Mouse (Mus musculus): ENCODE measurements around the gene Ank2. TPM values are rescaled to one million over a fixed set of nuclear protein-coding genes. Genes with fewer than 3 reads are reported as not detected.

Gene Ank2
- polyA plus RNA-seq, 1 experiment = 4.6 TPM

GRCm38 (mm10) chr3:127300790-127301189 is 198.4 kb downstream of the Ank2 start:
- no peak overlapping the region for H3K4me3 ChIP-seq (ENCODE audit: control insufficient read depth, insufficient read depth, low read length)
- H3K27ac ChIP-seq (ENCODE audit: control insufficient read depth, insufficient read depth, low read length) = no peak overlapping the region
- H3K36me3 ChIP-seq (ENCODE audit: control insufficient read depth, insufficient read depth, low read length) = no peaks in the 10 kb centered on the region
- TF ChIP-seq CTCF (IDR thresholded peaks at IDR 0.05; ENCODE audit: borderline replicate concordance, control insufficient read depth, extremely low read depth, insufficient read depth, low read length, poor library complexity) (no peak), POLR2A (IDR thresholded peaks at IDR 0.05; ENCODE audit: control insufficient read depth, extremely low read depth, insufficient read depth, low read length, poor library complexity) (no peak)
- no peaks in the 10 kb centered on the region for H3K4me1 ChIP-seq (replicated peaks; ENCODE audit: control insufficient read depth, insufficient read depth, low read length)
- no peaks in the 10 kb centered on the region for H3K27me3 ChIP-seq (ENCODE audit: control insufficient read depth, insufficient read depth, low read length)
- no peak for DNase-seq

GRCm38 (mm10) chr3:127295921-127296320 is 203.2 kb downstream of the Ank2 start:
- WGBS = 79% methylated on average over 6 of the region's 6 CpGs
- no peaks in the 10 kb centered on the region for H3K36me3 ChIP-seq (ENCODE audit: control insufficient read depth, insufficient read depth, low read length)
- DNase-seq = no peak
- H3K4me3 ChIP-seq (ENCODE audit: control insufficient read depth, insufficient read depth, low read length) = no peak overlapping the region
- no peak for TF ChIP-seq CTCF (IDR thresholded peaks at IDR 0.05; ENCODE audit: borderline replicate concordance, control insufficient read depth, extremely low read depth, insufficient read depth, low read length, poor library complexity)
- no peak for TF ChIP-seq POLR2A (IDR thresholded peaks at IDR 0.05; ENCODE audit: control insufficient read depth, extremely low read depth, insufficient read depth, low read length, poor library complexity)
- no peak overlapping the region for H3K27ac ChIP-seq (ENCODE audit: control insufficient read depth, insufficient read depth, low read length)
- no peaks in the 10 kb centered on the region for H3K27me3 ChIP-seq (ENCODE audit: control insufficient read depth, insufficient read depth, low read length)
- H3K4me1 ChIP-seq (replicated peaks; ENCODE audit: control insufficient read depth, insufficient read depth, low read length) = no peaks in the 10 kb centered on the region

DNA sequence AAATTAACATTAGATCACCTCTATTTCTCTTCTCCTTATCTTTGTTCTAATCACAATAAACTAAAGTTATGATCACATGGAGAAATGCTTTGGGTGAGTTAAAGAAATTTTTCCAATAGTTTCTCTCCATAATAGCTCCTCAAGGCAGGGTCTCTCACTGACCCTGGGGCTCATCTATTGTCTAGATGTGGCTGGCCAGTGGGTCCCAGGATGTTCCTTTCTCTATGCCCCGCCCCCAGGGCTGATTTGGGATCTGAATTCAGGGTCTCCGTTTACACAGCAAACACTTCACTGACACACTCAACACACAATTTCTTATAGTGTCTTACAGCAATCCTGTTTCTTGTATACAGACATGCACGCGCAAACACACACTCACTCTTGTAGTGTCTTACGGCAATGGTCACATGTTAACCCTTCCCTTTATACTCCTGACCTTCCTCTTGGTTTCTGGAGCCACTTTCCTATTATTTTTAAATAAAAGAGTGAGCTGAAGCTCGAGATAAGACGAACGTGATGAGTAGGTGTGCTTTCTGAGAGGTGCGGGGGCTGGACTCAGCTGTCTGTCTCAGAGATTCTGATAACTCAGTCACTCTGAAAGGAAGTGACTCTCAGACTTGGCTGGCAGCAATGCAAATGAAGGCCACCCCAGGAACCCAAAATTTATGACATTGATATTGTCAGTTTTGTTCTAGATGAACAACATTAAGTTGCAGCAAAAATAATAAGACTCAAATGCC is 204.4 kb downstream of the Ank2 start:
- 86% methylated on average over 9 of the region's 9 CpGs for WGBS
- H3K27ac ChIP-seq (ENCODE audit: control insufficient read depth, insufficient read depth, low read length) = no peak overlapping the region
- no peaks in the 10 kb centered on the region for H3K4me1 ChIP-seq (replicated peaks; ENCODE audit: control insufficient read depth, insufficient read depth, low read length)
- no peak for DNase-seq
- no peak overlapping the region for H3K4me3 ChIP-seq (ENCODE audit: control insufficient read depth, insufficient read depth, low read length)
- H3K36me3 ChIP-seq (ENCODE audit: control insufficient read depth, insufficient read depth, low read length) = no peaks in the 10 kb centered on the region
- TF ChIP-seq POLR2A (IDR thresholded peaks at IDR 0.05; ENCODE audit: control insufficient read depth, extremely low read depth, insufficient read depth, low read length, poor library complexity) (no peak), CTCF (IDR thresholded peaks at IDR 0.05; ENCODE audit: borderline replicate concordance, control insufficient read depth, extremely low read depth, insufficient read depth, low read length, poor library complexity) (no peak)
- no peaks in the 10 kb centered on the region for H3K27me3 ChIP-seq (ENCODE audit: control insufficient read depth, insufficient read depth, low read length)

DNA sequence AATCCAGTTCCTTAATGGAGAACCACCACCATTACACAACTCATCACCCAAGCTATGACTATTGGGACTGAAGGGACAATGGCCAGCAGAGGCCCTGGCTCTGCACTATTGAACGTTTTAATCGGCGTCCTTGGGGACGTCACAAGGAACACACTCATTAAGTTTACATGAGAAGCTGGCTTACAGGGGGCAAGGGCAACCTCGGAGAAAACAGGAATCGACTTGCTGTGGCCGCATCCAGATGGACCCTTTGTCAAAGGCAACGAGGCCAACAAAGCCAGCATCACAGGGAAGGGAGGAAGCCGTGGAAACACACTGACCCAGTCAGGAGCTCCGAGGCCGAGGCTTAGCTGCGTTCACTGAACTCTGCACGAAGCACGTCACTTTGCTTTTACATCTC is 205.1 kb downstream of the Ank2 start:
- H3K27me3 ChIP-seq (ENCODE audit: control insufficient read depth, insufficient read depth, low read length) = no peaks in the 10 kb centered on the region
- no peak overlapping the region for H3K4me3 ChIP-seq (ENCODE audit: control insufficient read depth, insufficient read depth, low read length)
- H3K27ac ChIP-seq (ENCODE audit: control insufficient read depth, insufficient read depth, low read length) = no peak overlapping the region
- no peak for TF ChIP-seq POLR2A (IDR thresholded peaks at IDR 0.05; ENCODE audit: control insufficient read depth, extremely low read depth, insufficient read depth, low read length, poor library complexity)
- DNase-seq = no peak
- 94% methylated on average over 14 of the region's 14 CpGs for WGBS
- no peaks in the 10 kb centered on the region for H3K4me1 ChIP-seq (replicated peaks; ENCODE audit: control insufficient read depth, insufficient read depth, low read length)
- H3K36me3 ChIP-seq (ENCODE audit: control insufficient read depth, insufficient read depth, low read length) = no peaks in the 10 kb centered on the region

DNA sequence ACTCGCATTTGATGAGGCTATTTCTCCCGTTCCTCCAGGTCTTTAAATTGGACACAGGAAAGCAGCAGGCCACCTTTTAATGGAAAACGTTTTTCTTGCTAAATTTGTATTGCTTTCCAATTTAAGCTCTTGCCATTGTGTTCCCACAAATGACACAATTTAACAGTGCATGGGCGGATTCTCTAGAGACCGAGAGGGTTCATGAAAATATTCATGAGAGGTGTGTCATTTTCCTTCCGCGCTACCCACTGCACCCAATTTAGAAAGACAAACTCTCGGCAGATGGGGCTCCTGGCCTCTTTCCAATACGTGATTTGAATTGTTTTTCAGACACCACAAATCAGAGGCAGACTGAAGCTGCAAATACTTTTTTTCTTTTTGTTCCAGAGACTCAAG is 205.7 kb downstream of the Ank2 start:
- no peak for DNase-seq
- WGBS = 94% methylated on average over 9 of the region's 9 CpGs
- TF ChIP-seq CTCF (IDR thresholded peaks at IDR 0.05; ENCODE audit: borderline replicate concordance, control insufficient read depth, extremely low read depth, insufficient read depth, low read length, poor library complexity) (no peak), POLR2A (IDR thresholded peaks at IDR 0.05; ENCODE audit: control insufficient read depth, extremely low read depth, insufficient read depth, low read length, poor library complexity) (no peak)
- Histone ChIP-seq H3K27ac (ENCODE audit: control insufficient read depth, insufficient read depth, low read length) (no peak overlapping the region), H3K27me3 (ENCODE audit: control insufficient read depth, insufficient read depth, low read length) (no peaks in the 10 kb centered on the region), H3K4me3 (ENCODE audit: control insufficient read depth, insufficient read depth, low read length) (no peak overlapping the region), H3K36me3 (ENCODE audit: control insufficient read depth, insufficient read depth, low read length) (no peaks in the 10 kb centered on the region), H3K4me1 (replicated peaks; ENCODE audit: control insufficient read depth, insufficient read depth, low read length) (no peaks in the 10 kb centered on the region)

DNA sequence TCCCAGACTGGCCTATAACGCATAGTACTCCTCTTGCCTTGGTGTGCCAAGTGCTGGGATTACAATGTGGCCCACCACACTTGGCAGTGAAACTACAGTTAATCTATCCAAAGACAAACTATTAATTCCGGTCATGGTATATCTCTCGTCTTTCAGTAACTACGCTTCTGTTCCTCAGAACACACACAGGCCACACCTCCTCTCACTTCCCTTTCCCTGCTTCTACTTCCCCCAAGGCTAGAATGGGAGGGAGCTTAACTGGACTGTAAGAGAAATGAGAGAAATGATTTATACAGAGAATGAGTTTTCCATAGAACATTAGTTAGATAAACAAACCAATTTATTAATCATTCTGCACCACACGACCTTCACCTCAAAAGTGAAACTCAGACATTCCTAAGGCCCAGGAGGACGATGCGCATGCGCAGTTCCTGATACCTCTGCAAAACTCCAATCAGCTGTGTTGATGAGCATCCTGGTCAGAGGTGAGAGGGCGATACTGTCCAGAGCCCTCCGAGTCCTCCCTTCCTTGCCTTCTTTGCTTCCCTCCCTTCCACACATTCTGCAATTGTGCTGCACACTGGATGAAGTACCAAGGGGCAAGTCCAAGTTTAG is 206.2 kb downstream of the Ank2 start:
- Histone ChIP-seq H3K27me3 (ENCODE audit: control insufficient read depth, insufficient read depth, low read length) (no peaks in the 10 kb centered on the region), H3K4me1 (replicated peaks; ENCODE audit: control insufficient read depth, insufficient read depth, low read length) (no peaks in the 10 kb centered on the region), H3K4me3 (ENCODE audit: control insufficient read depth, insufficient read depth, low read length) (no peak overlapping the region), H3K27ac (ENCODE audit: control insufficient read depth, insufficient read depth, low read length) (no peak overlapping the region), H3K36me3 (ENCODE audit: control insufficient read depth, insufficient read depth, low read length) (no peaks in the 10 kb centered on the region)
- no peak for DNase-seq
- TF ChIP-seq CTCF (IDR thresholded peaks at IDR 0.05; ENCODE audit: borderline replicate concordance, control insufficient read depth, extremely low read depth, insufficient read depth, low read length, poor library complexity) (no peak), POLR2A (IDR thresholded peaks at IDR 0.05; ENCODE audit: control insufficient read depth, extremely low read depth, insufficient read depth, low read length, poor library complexity) (no peak)
- WGBS = 93% methylated on average over 10 of the region's 10 CpGs

All from thymus, adult 2 months (tissue).